Mouse (Mus musculus): ENCODE results near the gene Hal.
"Not testable (repeated sequence)": the region's sequence is repeated elsewhere in the genome, so short reads cannot be mapped to it uniquely, and the experiment has no call there.

GRCm38 (mm10) chr10:93557971-93558370 is 69.4 kb downstream of the Hal start:
- peak in 1 of 2 experiments; percentile 18; a peak in 1 of 4 replicates for TF ChIP-seq CTCF (conservative IDR thresholded peaks at IDR 0.05 in 1 of 2, IDR thresholded peaks at IDR 0.05 in 1 of 2; ENCODE audit: low read depth in 2 of 2, low read length in 2 of 2)
- not testable (repeated sequence) for TF ChIP-seq MAZ (IDR thresholded peaks at IDR 0.05; ENCODE audit: low read depth, low read length); MXI1 (IDR thresholded peaks at IDR 0.05; ENCODE audit: low read depth, low read length); POLR2A (IDR thresholded peaks at IDR 0.05; ENCODE audit: low read depth, low read length); EP300 (IDR thresholded peaks at IDR 0.05; ENCODE audit: low read length); NRF1 (IDR thresholded peaks at IDR 0.05; ENCODE audit: low read depth, low read length); SMC3 (IDR thresholded peaks at IDR 0.05; ENCODE audit: low read depth, low read length)

Measured in CH12.LX (cell line).